Mouse (Mus musculus) bone marrow, adult 2 months (tissue): ENCODE data around the gene Col4a2.

ENCODE experiments used
- CTCF ChIP-seq: fragments of 200-500 bp; IDR thresholded peaks from 2 replicates; pipeline ENCODE4 v1.5.1; 2011; ENCODE audit warnings: low read length, control low read depth; ENCODE audit not compliant: control insufficient read depth, insufficient read depth
- POLR2A ChIP-seq: fragments of 200-500 bp; IDR thresholded peaks from 2 replicates; pipeline ENCODE4 v1.6.1; 2011; ENCODE audit warnings: low read depth, mild to moderate bottlenecking, control low read depth, low read length, borderline replicate concordance; ENCODE audit not compliant: control insufficient read depth

DNA sequence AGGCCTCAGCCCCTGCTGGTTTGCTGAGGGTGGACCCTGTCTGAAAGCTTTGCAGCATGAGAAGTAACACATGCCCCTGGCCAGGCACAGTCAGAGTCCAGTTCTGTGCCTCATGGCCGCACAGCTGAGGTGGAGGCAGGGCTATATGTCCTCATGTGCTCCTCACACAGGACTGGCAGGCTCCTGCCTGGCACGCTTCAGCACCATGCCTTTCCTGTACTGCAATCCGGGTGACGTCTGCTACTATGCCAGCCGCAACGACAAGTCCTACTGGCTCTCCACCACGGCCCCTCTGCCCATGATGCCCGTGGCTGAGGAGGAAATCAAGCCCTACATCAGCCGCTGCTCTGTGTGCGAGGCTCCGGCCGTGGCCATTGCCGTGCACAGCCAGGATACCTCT, 133.2 kb downstream of the Col4a2 start:
- no peak for TF ChIP-seq POLR2A
- TF ChIP-seq CTCF: no peak
